Mouse (Mus musculus) neural tube, embryonic 13.5 days (tissue): ENCODE results near the gene Gm21190. TPM values are rescaled to one million over a fixed set of nuclear protein-coding genes. Genes with fewer than 3 reads are reported as not detected.
A peak's percentile ranks its signal among the peaks of the same experiment; 100 is the strongest.
"Not testable (repeated sequence)": the region's sequence is repeated elsewhere in the genome, so short reads cannot be mapped to it uniquely, and the experiment has no call there.

Experiments used
- ATAC-seq: fragments of 200-750 bp; cut with Nextera tagmentation; 2 replicates; pipeline ENCODE4 v1.8.0; 2017; ENCODE audit warnings: low read depth, mild to moderate bottlenecking, moderate TSS enrichment, moderate library complexity
- H3K27ac ChIP-seq: fragments of 300-500 bp; sonication (generic); replicated peaks from 2 replicates; pipeline ENCODE4 v1.5.1; 2015; ENCODE audit warnings: moderate library complexity, mild to moderate bottlenecking, inconsistent platforms
- H3K27me3 ChIP-seq: fragments of 300-500 bp; sonication (generic); 2 replicates; pipeline ENCODE4 v1.6.1; 2015; ENCODE audit warnings: mild to moderate bottlenecking, inconsistent platforms
- H3K36me3 ChIP-seq: fragments of 300-500 bp; sonication (generic); 2 replicates; pipeline ENCODE4 v1.6.1; 2015; ENCODE audit warnings: mild to moderate bottlenecking, inconsistent platforms
- H3K4me1 ChIP-seq: fragments of 300-500 bp; sonication (generic); replicated peaks from 2 replicates; pipeline ENCODE4 v1.6.1; 2015; ENCODE audit warnings: inconsistent platforms
- H3K4me2 ChIP-seq: fragments of 300-500 bp; sonication (generic); 2 replicates; pipeline ENCODE4 v1.6.1; 2015; ENCODE audit warnings: inconsistent platforms, mild to moderate bottlenecking, moderate library complexity
- H3K4me3 ChIP-seq: fragments of 300-500 bp; sonication (generic); 2 replicates; pipeline ENCODE4 v1.5.1; 2015; ENCODE audit warnings: mild to moderate bottlenecking, inconsistent platforms
- H3K9ac ChIP-seq: fragments of 300-500 bp; sonication (generic); 2 replicates; pipeline ENCODE4 v1.6.1; 2015; ENCODE audit warnings: moderate library complexity, mild to moderate bottlenecking, inconsistent platforms
- H3K9me3 ChIP-seq: fragments of 300-500 bp; sonication (generic); 2 replicates; pipeline ENCODE4 v1.6.1; 2016; ENCODE audit warnings: inconsistent platforms
- WGBS: fragments of 180-500 bp; shearing (Covaris S2); methylation state at CpG from one replicate; pipeline ENCODE4 v1.1.7; 2015; 5-methylcytosine and 5-hydroxymethylcytosine counted together
- polyA plus RNA-seq: library from polyadenylated mRNA; unstranded; fragments of >200 nt; fragmentation: Nextera tagmentation; extraction: Ambion mirVana; gene quantifications from 2 replicates; pipeline ENCODE4 v1.2.1, GENCODE M21; 2015

Gene Gm21190
- polyA plus RNA-seq, result not detected in 2 replicates

GRCm38 (mm10) chr5:15529122-15529521, at the start of gene Gm21190:
Gene Gm21190, minus strand, starts transcription at chr5:15529222.
- not testable (repeated sequence) for H3K4me3 ChIP-seq, ATAC-seq, H3K4me1 ChIP-seq, H3K4me2 ChIP-seq, H3K27ac ChIP-seq, H3K9ac ChIP-seq, H3K27me3 ChIP-seq, H3K36me3 ChIP-seq
- WGBS, result 43% methylated on average over 1 of the region's 1 CpGs
- peaks cover 27% of the 10 kb centered on the region for H3K9me3 ChIP-seq

GRCm38 (mm10) chr5:15577033-15577432, 48.0 kb upstream of the Gm21190 start, which contains the start of gene Gm21083:
Gene Gm21083, plus strand, starts transcription at chr5:15577333.
- H3K27me3 ChIP-seq, ATAC-seq: not testable (repeated sequence)

GRCm38 (mm10) chr5:15573735-15574134, 44.7 kb upstream of the Gm21190 start:
- H3K4me2 ChIP-seq, H3K27ac ChIP-seq, ATAC-seq, H3K9ac ChIP-seq, H3K4me3 ChIP-seq, H3K36me3 ChIP-seq, H3K27me3 ChIP-seq, H3K4me1 ChIP-seq: not testable (repeated sequence)
- H3K9me3 ChIP-seq, result peaks cover 15% of the 10 kb centered on the region

More at GRCm38 (mm10) chr5:15577033-15577432, 48.0 kb upstream of the Gm21190 start, which contains the start of gene Gm21083:
- H3K36me3 ChIP-seq, H3K4me2 ChIP-seq, H3K9ac ChIP-seq, H3K4me3 ChIP-seq, H3K27ac ChIP-seq, H3K4me1 ChIP-seq: not testable (repeated sequence)
- peaks cover 19% of the 10 kb centered on the region for H3K9me3 ChIP-seq
- WGBS, result no CpG with 5 or more reads among the region's 1 CpGs

- H3K4me3 ChIP-seq, result not testable (repeated sequence)
Measured at GRCm38 (mm10) chr5:15561425-15562264, 32.6 kb upstream of the Gm21190 start.

GRCm38 (mm10) chr5:15558654-15559053, 29.6 kb upstream of the Gm21190 start:
- not testable (repeated sequence) for H3K27ac ChIP-seq, H3K9ac ChIP-seq, ATAC-seq, H3K4me1 ChIP-seq, H3K4me2 ChIP-seq, H3K36me3 ChIP-seq, H3K4me3 ChIP-seq, H3K27me3 ChIP-seq
- H3K9me3 ChIP-seq, result peaks cover 24% of the 10 kb centered on the region
- WGBS, result 89% methylated on average over 1 of the region's 1 CpGs

More at GRCm38 (mm10) chr5:15561425-15562264, 32.6 kb upstream of the Gm21190 start:
- H3K9me3 ChIP-seq, result peaks cover 16% of the 10 kb centered on the region; the same call in 1 of the 2 replicates
- not testable (repeated sequence) for H3K27me3 ChIP-seq, H3K27ac ChIP-seq, H3K36me3 ChIP-seq, H3K4me1 ChIP-seq, H3K9ac ChIP-seq, H3K4me2 ChIP-seq
- peak; percentile 40; the same call in 1 of the 2 replicates for ATAC-seq
- 76% methylated on average over 3 of the region's 3 CpGs for WGBS

GRCm38 (mm10) chr5:15549606-15550005, 20.6 kb upstream of the Gm21190 start:
- ATAC-seq, H3K4me2 ChIP-seq, H3K36me3 ChIP-seq, H3K4me3 ChIP-seq, H3K27ac ChIP-seq, H3K4me1 ChIP-seq, H3K27me3 ChIP-seq, H3K9ac ChIP-seq: not testable (repeated sequence)
- WGBS, result 17% methylated on average over 3 of the region's 3 CpGs
- peaks cover 31% of the 10 kb centered on the region for H3K9me3 ChIP-seq

GRCm38 (mm10) chr5:15549134-15549533, 20.1 kb upstream of the Gm21190 start:
- H3K9me3 ChIP-seq, result peaks cover 30% of the 10 kb centered on the region
- not testable (repeated sequence) for H3K4me2 ChIP-seq, H3K9ac ChIP-seq, H3K4me3 ChIP-seq, H3K4me1 ChIP-seq, ATAC-seq, H3K27ac ChIP-seq, H3K36me3 ChIP-seq, H3K27me3 ChIP-seq
- WGBS, result 30% methylated on average over 1 of the region's 1 CpGs

- WGBS, result 82% methylated on average over 6 of the region's 6 CpGs
- not testable (repeated sequence) for H3K36me3 ChIP-seq, H3K4me3 ChIP-seq, H3K4me1 ChIP-seq, H3K27ac ChIP-seq, H3K4me2 ChIP-seq, ATAC-seq, H3K27me3 ChIP-seq, H3K9ac ChIP-seq
- H3K9me3 ChIP-seq, result peaks cover 28% of the 10 kb centered on the region
Measured at GRCm38 (mm10) chr5:15548642-15549041, 19.6 kb upstream of the Gm21190 start.

GRCm38 (mm10) chr5:15522470-15522869, 6.6 kb downstream of the Gm21190 start:
- H3K9me3 ChIP-seq, result peaks cover 15% of the 10 kb centered on the region
- not testable (repeated sequence) for H3K4me3 ChIP-seq, H3K27me3 ChIP-seq, H3K27ac ChIP-seq, H3K4me2 ChIP-seq, H3K9ac ChIP-seq, H3K36me3 ChIP-seq, H3K4me1 ChIP-seq, ATAC-seq

GRCm38 (mm10) chr5:15522028-15522427, 7.0 kb downstream of the Gm21190 start:
- not testable (repeated sequence) for ATAC-seq, H3K4me3 ChIP-seq, H3K36me3 ChIP-seq, H3K4me2 ChIP-seq, H3K27me3 ChIP-seq, H3K9ac ChIP-seq, H3K27ac ChIP-seq, H3K4me1 ChIP-seq
- 38% methylated on average over 2 of the region's 2 CpGs for WGBS
- peaks cover 12% of the 10 kb centered on the region for H3K9me3 ChIP-seq

GRCm38 (mm10) chr5:15520418-15520817, 8.6 kb downstream of the Gm21190 start:
- ATAC-seq, H3K4me1 ChIP-seq, H3K9ac ChIP-seq, H3K4me2 ChIP-seq, H3K9me3 ChIP-seq, H3K27me3 ChIP-seq, H3K27ac ChIP-seq, H3K36me3 ChIP-seq, H3K4me3 ChIP-seq: not testable (repeated sequence)
- WGBS, result 21% methylated on average over 5 of the region's 5 CpGs

GRCm38 (mm10) chr5:15517150-15517549, 11.9 kb downstream of the Gm21190 start:
- H3K9ac ChIP-seq, H3K27ac ChIP-seq, H3K4me2 ChIP-seq, ATAC-seq, H3K4me3 ChIP-seq, H3K4me1 ChIP-seq, H3K36me3 ChIP-seq, H3K27me3 ChIP-seq: not testable (repeated sequence)
- 79% methylated on average over 2 of the region's 2 CpGs for WGBS
- peaks cover 13% of the 10 kb centered on the region for H3K9me3 ChIP-seq

GRCm38 (mm10) chr5:15512236-15512635, 16.8 kb downstream of the Gm21190 start:
- not testable (repeated sequence) for H3K4me2 ChIP-seq, H3K27me3 ChIP-seq, H3K4me3 ChIP-seq, H3K36me3 ChIP-seq, H3K4me1 ChIP-seq, ATAC-seq, H3K27ac ChIP-seq, H3K9ac ChIP-seq
- 73% methylated on average over 3 of the region's 3 CpGs for WGBS
- peaks cover 40% of the 10 kb centered on the region for H3K9me3 ChIP-seq
